Mouse (Mus musculus) spleen, embryonic (tissue): ENCODE measurements at regions not wholly inside any gene's neighbourhood (a gene's known extent, or its start where the extent isn't known, plus 50 kb on each side); places are given as distances from the start of the nearest gene placed in this dataset.

Experiments
- CTCF ChIA-PET: fragments of 350-600 bp; sonication (Branson Sonifier 250); formaldehyde crosslinking; loops from one replicate; lab custom pipeline; 2022; lab: Charles Lee

- CTCF ChIA-PET = no interaction called here
These were observed 82.2 kb downstream of the Tnfsf11 start for GRCm38 (mm10) chr14:78225677-78226076.

- CTCF ChIA-PET = no interaction called here
These were observed 91.4 kb downstream of the Tnfsf11 start for GRCm38 (mm10) chr14:78216229-78216963.

- CTCF ChIA-PET = no interaction called here
These were observed 92.4 kb downstream of the Tnfsf11 start for GRCm38 (mm10) chr14:78215491-78215890.

DNA sequence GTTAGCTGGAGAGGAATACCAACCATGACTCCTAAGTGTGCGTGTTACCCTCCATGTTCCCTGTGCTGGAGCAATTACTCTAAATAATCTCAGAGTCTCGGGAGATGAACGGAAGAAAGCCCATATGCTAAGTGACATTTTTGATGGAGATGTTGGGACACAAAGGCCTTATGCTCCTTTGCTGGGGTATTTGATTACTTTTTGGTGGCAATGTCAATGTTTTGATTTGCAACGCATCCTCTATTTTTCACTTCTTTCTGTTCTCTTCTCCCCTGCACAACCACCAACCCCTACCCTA is 103.3 kb downstream of the Tnfsf11 start:
- CTCF ChIA-PET = no interaction called here

GRCm38 (mm10) chr14:78203726-78204565 is 103.9 kb downstream of the Tnfsf11 start:
- CTCF ChIA-PET = no interaction called here

DNA sequence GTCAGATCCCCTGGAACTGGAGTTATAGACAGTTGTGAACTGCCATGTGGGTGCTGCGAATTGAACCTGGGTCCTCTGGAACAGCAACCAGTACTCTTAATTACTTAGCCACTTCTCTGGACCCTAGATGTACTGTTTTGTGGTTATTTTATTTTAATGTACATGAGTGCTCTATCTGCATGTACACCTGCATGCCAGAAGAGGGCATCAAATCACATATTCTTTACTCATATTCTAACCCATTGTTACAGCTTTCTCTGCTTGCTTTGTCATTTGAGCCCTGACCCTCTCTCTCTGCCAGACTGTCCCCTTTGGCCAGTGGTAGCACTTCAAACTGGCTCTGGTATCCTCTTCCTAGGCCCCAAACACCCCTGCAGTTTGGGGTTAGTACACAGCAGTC is 105.1 kb downstream of the Tnfsf11 start:
- CTCF ChIA-PET = no interaction called here

- CTCF ChIA-PET = no interaction called here
These were observed 108.7 kb upstream of the Fam216b start for GRCm38 (mm10) chr14:78197483-78197882.

- CTCF ChIA-PET = no interaction called here
These were observed 90.8 kb upstream of the Fam216b start for GRCm38 (mm10) chr14:78179576-78179975.

- CTCF ChIA-PET = no interaction called here
These were observed 84.6 kb upstream of the Fam216b start for GRCm38 (mm10) chr14:78173451-78173850.

DNA sequence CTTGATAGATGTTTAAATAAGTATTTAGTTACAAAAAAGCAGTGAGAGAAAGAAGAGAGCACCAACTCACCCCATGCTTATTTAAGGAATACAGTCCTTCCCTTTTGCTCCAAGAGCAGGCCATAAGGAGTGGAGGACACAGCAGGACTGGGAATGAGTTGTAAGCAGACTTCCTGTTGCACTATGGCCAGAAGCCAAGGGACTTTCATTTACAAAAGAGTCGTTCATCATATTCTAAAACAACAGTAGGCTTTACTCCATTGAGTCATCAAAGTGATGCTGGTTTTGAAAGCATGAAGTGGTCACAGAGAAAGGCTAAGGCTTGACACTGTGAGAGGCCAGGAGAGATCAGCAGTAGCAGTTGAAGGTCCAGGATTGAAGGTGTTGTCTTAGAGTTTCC is 84.1 kb upstream of the Fam216b start:
- CTCF ChIA-PET = no interaction called here

GRCm38 (mm10) chr14:78160819-78161218 is 72.0 kb upstream of the Fam216b start:
- CTCF ChIA-PET = no interaction called here

GRCm38 (mm10) chr14:78159567-78159966 is 70.8 kb upstream of the Fam216b start:
- CTCF ChIA-PET = no interaction called here

GRCm38 (mm10) chr14:78157660-78158059 is 68.9 kb upstream of the Fam216b start:
- CTCF ChIA-PET = no interaction called here

GRCm38 (mm10) chr14:78148851-78149250 is 60.0 kb upstream of the Fam216b start:
- CTCF ChIA-PET = no interaction called here

DNA sequence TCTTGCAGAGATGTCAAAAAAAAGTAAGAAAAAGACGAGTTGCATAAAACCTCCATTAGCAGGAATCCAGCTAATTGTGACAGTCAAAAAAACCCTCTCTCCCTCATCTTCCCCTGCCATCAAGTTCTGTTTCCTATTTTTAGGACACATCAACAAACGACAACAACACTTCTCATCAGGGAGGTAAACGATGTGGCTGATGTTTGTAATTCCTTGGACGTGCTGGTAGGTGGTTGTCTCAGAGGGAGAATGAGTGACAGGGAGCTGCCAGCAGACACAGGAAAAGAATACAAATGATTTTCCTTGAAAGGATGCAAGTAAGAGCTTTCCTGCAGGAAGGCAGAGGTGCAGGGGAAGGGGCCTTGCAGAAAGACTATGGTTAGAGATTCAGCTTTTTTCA is 54.9 kb upstream of the Fam216b start:
- CTCF ChIA-PET = interaction anchor here (0.7 kb wide), 1 partner anchor 41 kb away, joined by 3 read pairs; no protein-coding TSS in a partner anchor
